Mouse (Mus musculus) adipocyte (in vitro differentiated cells): ENCODE measurements around the gene Ccr1l1.

Source experiments
- DNase-seq: peaks from one replicate; pipeline ENCODE4 v3.0.0-alpha.2; 2016; ENCODE audit warnings: low spot score

Gene Ccr1l1

DNA sequence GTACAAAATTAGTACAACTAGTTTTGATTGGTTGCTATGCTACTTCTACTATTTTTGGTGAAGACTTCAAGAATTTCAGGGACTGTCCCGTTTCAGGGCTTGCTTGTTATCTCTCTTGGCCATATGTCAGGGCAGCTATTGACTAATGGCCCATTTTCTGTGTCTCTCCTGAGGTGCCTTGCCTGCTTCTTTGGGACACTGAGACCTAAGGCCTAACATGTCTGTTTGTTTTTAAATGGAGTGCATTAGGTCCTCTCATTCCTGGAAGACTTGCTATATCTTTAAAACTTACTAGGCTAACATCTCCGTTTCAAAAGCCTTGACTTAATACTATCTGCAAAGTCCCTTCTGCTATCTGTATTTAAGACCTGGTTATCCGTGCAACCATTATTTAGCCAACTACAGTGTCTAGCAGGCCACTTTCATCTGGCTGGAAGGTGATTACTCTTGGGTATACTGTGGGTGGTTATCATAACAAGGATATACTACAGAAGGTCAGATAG is 20.2 kb downstream of the Ccr1l1 start:
- no peak for DNase-seq

DNA sequence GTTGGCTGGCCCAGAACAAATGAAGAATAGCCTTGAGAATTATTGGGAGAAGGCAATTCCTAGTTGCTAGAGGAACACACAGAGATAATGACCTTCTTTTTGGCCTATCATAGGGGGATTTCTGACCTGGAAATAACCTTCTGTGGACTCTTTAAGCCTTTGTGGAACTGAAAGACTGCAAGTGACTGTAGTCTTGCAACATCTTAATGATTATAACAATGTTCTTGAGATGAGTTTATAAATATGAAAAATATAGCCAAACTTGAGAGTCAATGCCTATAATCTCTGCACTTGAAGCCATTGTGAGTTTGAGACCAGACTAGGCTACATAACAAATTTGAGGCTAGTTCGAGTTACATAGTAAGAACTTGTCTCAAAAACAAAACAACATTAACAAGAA is 21.3 kb downstream of the Ccr1l1 start:
- no peak for DNase-seq

- no peak for DNase-seq
Measured at GRCm38 (mm10) chr9:123953551-123953950, 24.7 kb downstream of the Ccr1l1 start.

- no peak for DNase-seq
Measured at GRCm38 (mm10) chr9:123951176-123951575, 27.0 kb downstream of the Ccr1l1 start.

GRCm38 (mm10) chr9:123949432-123949831 is 28.8 kb downstream of the Ccr1l1 start:
- DNase-seq = no peak

- no peak for DNase-seq
Measured at GRCm38 (mm10) chr9:123947815-123948214, 30.4 kb downstream of the Ccr1l1 start.

- no peak for DNase-seq
Measured at GRCm38 (mm10) chr9:123942025-123942424, 36.2 kb downstream of the Ccr1l1 start.

DNA sequence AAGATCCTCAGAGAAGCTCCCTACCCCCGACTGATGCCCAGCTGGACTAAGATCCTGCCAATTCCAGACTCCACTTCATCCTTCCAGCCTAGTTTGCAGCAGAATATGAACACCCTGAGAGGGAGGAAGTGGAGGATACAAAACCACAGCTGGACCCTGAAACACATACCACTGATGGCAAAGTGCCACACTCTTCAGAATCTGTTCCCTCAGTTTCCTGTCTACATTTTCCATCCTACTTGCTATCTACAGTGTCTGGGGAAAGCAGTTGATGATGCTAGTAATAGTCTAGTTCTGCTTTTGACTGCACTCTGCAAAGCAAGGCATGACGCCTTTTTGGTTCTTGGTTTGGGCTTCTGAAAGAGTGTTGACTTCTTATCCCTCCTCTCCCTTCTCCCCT is 36.9 kb downstream of the Ccr1l1 start:
- no peak for DNase-seq

GRCm38 (mm10) chr9:123940628-123941027 is 37.6 kb downstream of the Ccr1l1 start:
- no peak for DNase-seq

DNA sequence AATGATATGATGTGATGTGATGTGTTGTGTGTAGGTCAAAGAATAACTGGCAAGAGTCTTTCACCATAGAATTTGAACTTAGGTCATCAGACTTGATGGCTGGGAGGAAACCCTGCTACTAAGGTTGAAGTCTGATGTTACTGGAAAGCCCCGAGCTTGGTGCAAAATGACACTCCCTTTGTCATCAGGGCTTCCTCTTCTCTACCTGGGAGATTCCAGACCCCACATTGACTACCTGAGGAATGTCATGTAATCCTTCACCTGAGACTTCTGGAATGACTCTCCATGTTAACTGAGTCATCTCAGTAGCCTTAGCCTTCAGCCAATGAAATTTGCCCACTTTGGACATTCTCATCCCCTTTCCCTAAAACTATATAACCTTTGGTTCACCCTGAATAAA is 38.0 kb downstream of the Ccr1l1 start:
- DNase-seq = no peak

DNA sequence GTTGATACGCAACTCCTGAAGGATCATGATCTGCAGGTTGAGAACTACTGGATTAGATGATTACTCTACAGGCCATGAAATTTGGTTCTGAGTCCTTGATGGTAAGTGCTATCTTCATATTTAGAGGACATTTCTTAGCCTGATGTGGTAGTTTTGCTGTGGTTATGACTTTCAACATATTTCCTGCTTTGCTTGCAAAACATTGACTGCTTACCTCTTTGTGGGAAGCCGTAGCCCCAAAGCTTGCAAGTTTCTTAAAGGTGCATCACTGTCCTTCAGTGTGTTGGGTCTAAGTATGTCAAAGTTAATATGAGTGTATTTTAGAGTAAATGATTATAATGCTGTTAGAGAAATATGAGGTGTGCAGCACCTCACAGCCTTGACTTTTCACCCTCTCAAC is 40.2 kb downstream of the Ccr1l1 start:
- no peak for DNase-seq

GRCm38 (mm10) chr9:123936604-123937280 is 41.5 kb downstream of the Ccr1l1 start:
- no peak for DNase-seq

DNA sequence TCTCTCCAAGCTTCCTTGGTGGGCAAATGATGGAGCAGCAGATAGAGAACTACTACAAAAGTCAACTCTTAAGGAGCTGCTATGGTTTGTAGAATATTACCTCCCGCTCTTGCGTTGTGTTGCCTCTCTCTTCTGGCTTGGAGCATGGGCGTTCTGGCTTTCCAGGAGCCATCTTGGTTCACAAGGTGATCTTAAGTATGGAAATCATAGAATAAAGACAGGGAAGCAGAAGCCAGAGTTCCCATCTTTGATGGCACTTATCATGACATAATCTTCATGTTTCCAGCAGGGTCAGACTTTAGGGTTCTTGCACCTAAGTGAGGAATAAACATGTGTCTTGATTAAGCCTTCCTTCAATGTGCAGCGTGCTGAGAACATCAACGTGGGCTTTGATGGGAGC is 42.4 kb downstream of the Ccr1l1 start:
- no peak for DNase-seq

DNA sequence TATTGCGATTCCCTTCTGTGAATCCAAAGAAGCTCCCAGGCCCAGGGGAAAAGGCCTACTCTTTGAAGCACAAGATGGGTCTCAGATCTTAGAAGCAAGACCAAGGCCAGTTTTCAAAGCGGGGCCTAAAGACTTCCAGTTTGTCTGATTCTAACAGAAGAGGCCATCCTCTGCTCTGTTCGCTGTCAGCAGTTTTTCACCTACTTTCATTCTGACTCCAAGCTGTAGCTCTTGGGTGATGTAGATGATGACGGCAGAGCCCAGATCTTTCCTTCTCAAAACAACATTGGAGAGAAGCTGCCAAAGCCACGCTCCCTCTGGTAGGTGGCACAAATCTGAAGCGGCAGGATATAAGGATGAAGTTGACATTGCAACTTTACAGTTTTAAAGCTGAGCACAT is 42.9 kb downstream of the Ccr1l1 start:
- DNase-seq = no peak

- DNase-seq = no peak
Measured at GRCm38 (mm10) chr9:123933716-123934445, 44.3 kb downstream of the Ccr1l1 start.

DNA sequence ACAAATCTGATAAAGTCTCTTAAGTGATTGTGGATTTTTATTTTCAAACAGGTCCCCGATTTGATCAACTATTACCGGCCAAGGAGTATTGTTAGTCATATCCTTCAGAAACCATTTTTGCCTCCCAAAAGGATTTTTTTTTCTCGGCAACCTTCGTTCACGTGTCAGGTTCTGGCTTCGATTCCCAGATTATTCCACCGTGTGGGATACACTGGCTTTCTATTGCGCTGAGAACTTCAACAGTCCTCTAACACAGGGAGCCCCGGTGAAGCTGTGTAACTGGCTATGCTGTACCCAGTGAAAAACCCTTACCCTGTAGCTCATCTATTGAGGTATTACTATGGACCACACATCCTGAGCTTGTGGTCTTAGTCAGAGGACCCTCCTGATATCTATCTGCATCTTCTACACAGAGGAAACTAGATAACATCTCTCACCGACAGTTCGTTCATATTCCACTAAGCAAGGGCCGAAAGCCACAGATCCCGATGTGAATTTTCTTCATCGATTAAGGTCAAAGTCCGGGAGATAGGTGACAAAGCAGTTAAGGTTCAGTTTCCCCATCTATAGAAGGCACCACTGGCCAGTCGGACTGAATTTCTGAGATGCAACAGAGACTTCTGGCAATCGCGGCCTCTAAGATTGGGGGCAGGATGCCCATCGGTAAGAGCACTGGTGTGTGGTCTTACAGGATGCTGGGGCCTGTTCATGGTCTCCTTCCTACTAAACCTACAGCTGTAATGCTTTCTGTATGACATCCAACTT is 45.1 kb downstream of the Ccr1l1 start:
- no peak for DNase-seq

DNA sequence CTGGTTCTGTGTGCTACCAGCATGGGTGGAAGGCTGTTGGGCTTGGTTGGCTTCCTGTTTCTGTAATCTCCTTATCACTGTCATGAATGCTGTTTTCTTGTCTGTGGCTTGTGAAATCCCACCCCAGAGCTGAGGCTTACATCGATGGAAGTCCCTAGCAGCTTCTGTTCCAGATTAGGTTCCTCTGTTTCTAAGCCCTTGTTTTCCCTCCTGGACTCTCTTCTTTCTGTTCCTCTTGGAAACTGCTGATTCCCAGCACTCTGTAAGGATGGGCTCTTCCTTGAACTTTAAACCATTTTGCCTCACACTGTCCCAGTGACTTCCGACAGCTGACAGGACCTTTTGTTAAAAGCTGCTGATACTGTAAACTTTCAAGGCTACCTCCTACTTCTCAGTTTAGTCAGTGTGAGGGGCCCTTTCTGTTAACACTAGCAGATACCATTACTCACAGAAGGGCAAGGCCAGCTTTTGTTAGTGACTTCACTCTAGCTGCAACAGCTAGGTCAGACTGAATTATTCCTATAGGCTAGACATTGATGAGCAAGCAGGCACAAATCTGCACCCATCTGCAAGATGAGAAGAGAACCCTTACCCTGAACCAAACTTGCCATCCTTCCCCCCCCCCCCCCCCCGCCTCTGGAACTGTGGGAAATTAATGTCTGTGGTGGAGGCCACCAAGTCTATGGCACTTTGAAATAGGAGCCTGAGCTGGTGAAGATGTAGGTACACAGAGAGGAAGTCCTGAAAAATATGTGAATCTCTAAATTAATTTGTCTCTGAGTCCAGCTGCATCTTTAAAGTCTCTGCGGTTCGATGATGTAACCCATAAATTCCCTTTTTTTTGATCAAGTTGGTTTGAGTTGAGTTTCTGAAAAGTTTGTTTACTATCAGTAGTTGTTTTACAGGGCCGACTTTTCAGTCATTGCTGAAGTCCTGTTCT is 46.2 kb downstream of the Ccr1l1 start:
- no peak for DNase-seq

DNA sequence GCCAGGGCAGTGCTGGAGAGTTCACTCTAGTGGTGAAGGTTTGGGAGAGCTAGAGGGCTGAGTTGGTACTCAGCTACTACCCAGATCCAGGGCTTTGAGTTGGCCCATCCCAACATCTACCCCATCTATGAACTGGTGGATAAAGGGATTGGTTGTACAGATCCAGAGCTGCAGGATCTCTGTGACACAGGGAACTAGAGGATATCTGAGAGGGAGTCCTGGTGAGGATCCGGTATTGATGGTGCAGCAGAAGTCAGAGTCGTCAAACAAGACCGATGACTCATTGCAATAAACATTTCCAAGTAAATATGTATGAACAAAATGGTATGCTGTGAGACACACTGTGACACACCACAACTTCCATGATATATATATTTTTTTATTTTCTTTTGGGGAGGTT is 47.3 kb downstream of the Ccr1l1 start:
- DNase-seq = no peak

GRCm38 (mm10) chr9:123930476-123930875 is 47.7 kb downstream of the Ccr1l1 start:
- no peak for DNase-seq

DNA sequence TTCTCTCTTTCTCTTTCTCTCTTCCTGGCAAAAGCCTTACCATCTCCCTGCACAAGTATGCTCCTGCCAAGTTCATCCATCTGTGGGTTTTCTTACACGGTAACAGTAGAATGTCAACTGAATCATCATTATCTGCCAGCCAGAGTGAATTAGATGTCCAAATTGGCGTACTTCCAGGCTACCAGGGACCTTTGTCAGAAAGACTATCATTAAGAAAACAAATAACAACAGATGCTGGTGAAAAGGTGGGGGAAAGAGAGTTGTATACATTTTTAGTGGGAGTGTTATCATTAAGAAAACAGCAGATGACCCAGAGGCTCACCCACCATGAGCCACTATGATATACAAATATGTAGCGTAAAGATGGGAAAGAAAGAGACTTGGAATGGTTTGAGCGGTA is 48.3 kb downstream of the Ccr1l1 start:
- peak; percentile 28 for DNase-seq

DNA sequence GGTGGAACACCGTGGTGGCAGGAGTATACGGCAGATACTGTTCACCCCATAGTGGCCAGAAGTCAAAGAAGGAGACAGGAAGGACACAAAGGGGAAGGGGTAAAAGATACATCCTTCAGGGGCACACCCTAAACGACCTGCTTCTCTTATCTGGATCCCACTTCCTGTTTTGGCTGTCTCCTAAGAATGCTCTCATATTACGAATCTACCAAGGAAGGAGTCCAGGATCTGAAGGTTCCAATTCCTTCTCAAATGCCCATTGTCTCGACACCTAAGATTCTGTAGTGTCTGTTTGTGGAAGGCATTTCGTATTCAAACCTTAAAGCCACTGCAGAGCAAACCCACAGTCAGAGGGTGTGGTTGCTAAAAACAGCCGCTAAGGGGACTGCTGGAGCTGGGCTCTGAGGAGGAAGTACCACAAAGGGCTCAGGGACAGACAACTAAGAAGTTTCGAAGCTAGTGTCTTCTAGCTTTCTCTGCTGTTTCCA is 49.4 kb downstream of the Ccr1l1 start:
- no peak for DNase-seq
